Mouse (Mus musculus) large intestine, adult 2 months (tissue): ENCODE measurements around the gene Csrnp1. TPM values are rescaled to one million over a fixed set of nuclear protein-coding genes. Genes with fewer than 3 reads are reported as not detected.

Experiments
- DNase-seq: peaks from one replicate; pipeline ENCODE4 v3.0.0-alpha.2; 2012; ENCODE audit warnings: low read depth, low spot score
- WGBS: fragments of 180-500 bp; shearing (Covaris S2); methylation state at CpG from one replicate; pipeline ENCODE4 v1.1.7; 2018; 5-methylcytosine and 5-hydroxymethylcytosine counted together
- polyA plus RNA-seq: library from polyadenylated mRNA; depleted of rRNA; stranded (reverse); fragments of >200 nt; gene quantifications from 2 replicates; pipeline ENCODE4 v1.2.3, GENCODE M21; 2012

Gene Csrnp1
- polyA plus RNA-seq, 1 experiment, result 9.8 TPM

GRCm38 (mm10) chr9:120007833-120008232 lies 23.4 kb upstream of the Csrnp1 start:
- 90% methylated on average over 1 of the region's 1 CpGs for WGBS
- no peak for DNase-seq

GRCm38 (mm10) chr9:120005936-120006335 lies 21.5 kb upstream of the Csrnp1 start:
- 31% methylated on average over 3 of the region's 3 CpGs for WGBS

GRCm38 (mm10) chr9:120002893-120003292 lies 18.4 kb upstream of the Csrnp1 start:
- DNase-seq, result no peak
- WGBS, result 91% methylated on average over 5 of the region's 5 CpGs

More at GRCm38 (mm10) chr9:120005936-120006335, 21.5 kb upstream of the Csrnp1 start:
- DNase-seq, result no peak

GRCm38 (mm10) chr9:120001945-120002725 lies 17.7 kb upstream of the Csrnp1 start:
- no peak for DNase-seq
- WGBS, result 10% methylated on average over 31 of the region's 31 CpGs

GRCm38 (mm10) chr9:120000761-120001160 lies 16.3 kb upstream of the Csrnp1 start:
- WGBS, result 68% methylated on average over 5 of the region's 5 CpGs
- DNase-seq, result no peak

GRCm38 (mm10) chr9:119999636-120000035 lies 15.2 kb upstream of the Csrnp1 start:
- 67% methylated on average over 6 of the region's 6 CpGs for WGBS
- no peak for DNase-seq

GRCm38 (mm10) chr9:119998776-119999175 lies 14.3 kb upstream of the Csrnp1 start:
- no peak for DNase-seq
- 91% methylated on average over 1 of the region's 1 CpGs for WGBS

GRCm38 (mm10) chr9:119996080-119996479 lies 11.6 kb upstream of the Csrnp1 start:
- no peak for DNase-seq
- 88% methylated on average over 4 of the region's 4 CpGs for WGBS

- DNase-seq, result no peak
- WGBS, result 58% methylated on average over 7 of the region's 7 CpGs
Measured at GRCm38 (mm10) chr9:119994207-119994606, 9.7 kb upstream of the Csrnp1 start.

- DNase-seq, result no peak
- WGBS, result 49% methylated on average over 10 of the region's 10 CpGs
Measured at GRCm38 (mm10) chr9:119993092-119993844, 8.8 kb upstream of the Csrnp1 start.

- 52% methylated on average over 5 of the region's 5 CpGs for WGBS
- no peak for DNase-seq
Measured at GRCm38 (mm10) chr9:119991310-119991709, 6.9 kb upstream of the Csrnp1 start.

GRCm38 (mm10) chr9:119988304-119988703 lies 3.8 kb upstream of the Csrnp1 start:
- DNase-seq, result no peak
- WGBS, result 49% methylated on average over 7 of the region's 7 CpGs

- WGBS, result 78% methylated on average over 10 of the region's 10 CpGs
- no peak for DNase-seq
Measured at GRCm38 (mm10) chr9:119985881-119986574, 1.6 kb upstream of the Csrnp1 start.

GRCm38 (mm10) chr9:119983585-119984535 lies 598 bp downstream of the Csrnp1 start:
- no peak for DNase-seq
- WGBS, result 3% methylated on average over 69 of the region's 79 CpGs

GRCm38 (mm10) chr9:119982956-119983551 lies 1.4 kb downstream of the Csrnp1 start:
- WGBS, result under 1% methylated on average over 48 of the region's 48 CpGs
- no peak for DNase-seq

- no peak for DNase-seq
- WGBS, result under 1% methylated on average over 11 of the region's 11 CpGs
Measured at GRCm38 (mm10) chr9:119982241-119982811, 2.1 kb downstream of the Csrnp1 start.

GRCm38 (mm10) chr9:119981183-119982179 lies 3.0 kb downstream of the Csrnp1 start:
- DNase-seq, result no peak
- 4% methylated on average over 16 of the region's 16 CpGs for WGBS
